Mouse (Mus musculus): ENCODE data around the gene Trpm5.

DNA sequence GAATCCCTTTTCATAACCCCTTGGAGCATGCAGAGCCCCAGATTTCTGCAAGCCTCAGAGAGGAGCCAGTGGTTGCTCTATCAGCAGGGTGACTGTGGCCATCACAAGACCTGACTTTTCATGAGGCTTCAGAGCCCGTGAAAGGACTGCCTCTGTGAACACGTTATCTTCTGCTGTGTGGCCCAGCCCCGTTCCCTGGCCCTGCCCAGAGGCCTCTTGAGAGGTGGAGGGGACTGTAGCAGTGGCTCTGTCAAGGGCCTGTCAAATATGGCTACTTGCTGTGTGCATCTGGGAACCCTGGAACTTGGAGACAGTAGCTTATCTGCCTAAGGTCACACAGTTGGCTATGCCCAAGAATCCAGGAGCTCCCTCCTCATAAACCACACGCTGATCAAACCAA lies 17.3 kb upstream of the Trpm5 start:
- no peak for TF ChIP-seq CTCF (IDR thresholded peaks at IDR 0.05; ENCODE audit: extremely low read depth, insufficient read depth, insufficient read length, insufficient replicate concordance)
- TF ChIP-seq POLR2A (IDR thresholded peaks at IDR 0.05; ENCODE audit: low read depth, low read length): no peak
